Mouse (Mus musculus) heart, embryonic 11.5 days (tissue): ENCODE data around the gene Actn4. TPM values are rescaled to one million over a fixed set of nuclear protein-coding genes. Genes with fewer than 3 reads are reported as not detected.
"Not testable (repeated sequence)": the region's sequence is repeated elsewhere in the genome, so short reads cannot be mapped to it uniquely, and the experiment has no call there.

Experiments
- ATAC-seq: fragments of 200-750 bp; cut with Nextera tagmentation; replicated peaks from 2 replicates; pipeline ENCODE4 v1.8.0; 2017; ENCODE audit warnings: moderate library complexity; ENCODE audit not compliant: insufficient number of reproducible peaks, low FRiP score, low TSS enrichment
- H3K27ac ChIP-seq: fragments of 300-500 bp; sonication (generic); 2 replicates; pipeline ENCODE4 v1.5.1; 2014; ENCODE audit warnings: mild to moderate bottlenecking, low read depth, low read length
- H3K27me3 ChIP-seq: fragments of 300-500 bp; sonication (generic); 2 replicates; pipeline ENCODE4 v1.6.1; 2014; ENCODE audit warnings: mild to moderate bottlenecking, low read length, mixed read lengths; ENCODE audit not compliant: control insufficient read depth, insufficient read depth
- H3K36me3 ChIP-seq: fragments of 300-500 bp; sonication (generic); 2 replicates; pipeline ENCODE4 v1.6.1; 2014; ENCODE audit warnings: mild to moderate bottlenecking, low read length, moderate library complexity, mixed read lengths; ENCODE audit not compliant: control insufficient read depth, insufficient read depth
- H3K4me1 ChIP-seq: fragments of 300-500 bp; sonication (generic); 2 replicates; pipeline ENCODE4 v1.6.1; 2014; ENCODE audit warnings: low read length; ENCODE audit not compliant: control insufficient read depth, insufficient read depth
- H3K4me2 ChIP-seq: fragments of 300-500 bp; sonication (generic); 2 replicates; pipeline ENCODE4 v1.6.1; 2014; ENCODE audit warnings: mild to moderate bottlenecking, moderate library complexity
- H3K4me3 ChIP-seq: fragments of 300-500 bp; sonication (generic); 2 replicates; pipeline ENCODE4 v1.5.1; 2014; ENCODE audit warnings: low read depth, low read length
- H3K9ac ChIP-seq: fragments of 300-500 bp; sonication (generic); 2 replicates; pipeline ENCODE4 v1.6.1; 2014; ENCODE audit warnings: mild to moderate bottlenecking, low read depth, low read length, moderate library complexity
- H3K9me3 ChIP-seq: fragments of 300-500 bp; sonication (generic); replicated peaks from 2 replicates; pipeline ENCODE4 v1.6.1; 2016; ENCODE audit warnings: low read length; ENCODE audit not compliant: control insufficient read depth
- WGBS: fragments of 180-500 bp; shearing (Covaris S2); extraction: QIAGEN DNeasy Blood & Tissue Kit; methylation state at CpG from one replicate; pipeline ENCODE4 v1.1.7; 2014; ENCODE audit not compliant: insufficient replicate concordance; 5-methylcytosine and 5-hydroxymethylcytosine counted together
- polyA plus RNA-seq: library from polyadenylated mRNA; unstranded; fragments of >200 nt; fragmentation: Nextera tagmentation; extraction: Ambion mirVana; gene quantifications from 2 replicates; pipeline ENCODE4 v1.2.1, GENCODE M21; 2014

Actn4 gene
- polyA plus RNA-seq, 1 experiment from 2014 or later: 227 TPM

DNA sequence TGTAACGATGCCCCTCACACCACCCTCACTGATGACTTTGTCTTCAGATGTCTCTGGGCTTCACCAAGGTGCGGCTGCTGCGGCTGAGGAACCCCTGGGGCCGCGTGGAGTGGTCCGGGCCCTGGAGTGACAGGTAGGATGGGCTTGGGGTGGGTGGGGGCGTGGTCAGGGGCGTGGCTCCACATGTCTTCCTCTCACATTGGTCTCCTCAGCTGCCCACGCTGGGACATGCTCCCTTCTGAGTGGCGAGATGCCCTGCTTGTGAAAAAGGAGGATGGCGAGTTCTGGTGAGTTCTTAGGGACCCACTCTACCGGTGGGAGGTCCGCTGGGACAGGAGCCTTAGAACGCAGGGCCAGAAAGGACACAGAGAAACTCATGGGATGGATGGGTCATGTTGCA, 75.7 kb downstream of the Actn4 start:
- H3K4me3 ChIP-seq: no peak overlapping the region
- ATAC-seq: no peak
- H3K4me1 ChIP-seq: peaks cover 17% of the 10 kb centered on the region
- peaks cover 18% of the 10 kb centered on the region for H3K27me3 ChIP-seq
- no peak overlapping the region for H3K9ac ChIP-seq
- peaks cover 3% of the 10 kb centered on the region; the same call in 1 of the 2 replicates for H3K36me3 ChIP-seq
- WGBS: 15% methylated on average over 14 of the region's 14 CpGs
- no peaks in the 10 kb centered on the region for H3K9me3 ChIP-seq
- H3K27ac ChIP-seq: no peak overlapping the region
- H3K4me2 ChIP-seq: no peak overlapping the region

DNA sequence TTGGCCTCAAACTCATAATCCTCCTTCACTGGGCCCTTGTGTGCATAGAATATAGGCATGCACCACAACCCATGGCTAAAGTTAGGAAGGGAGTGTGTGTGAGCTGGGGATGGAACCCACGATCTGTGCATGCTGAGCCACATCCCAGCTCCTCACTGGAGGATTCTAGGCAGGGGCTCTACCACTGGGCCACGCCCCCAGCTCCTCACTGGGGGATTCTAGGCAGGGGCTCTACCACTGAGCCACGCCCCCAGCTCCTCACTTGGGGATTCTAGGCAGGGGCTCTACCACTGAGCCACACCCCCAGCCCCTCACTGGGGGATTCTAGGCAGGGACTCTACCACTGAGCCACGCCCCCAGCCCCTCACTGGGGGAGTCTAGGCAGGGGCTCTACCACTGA, 78.4 kb downstream of the Actn4 start:
- H3K4me1 ChIP-seq, ATAC-seq, H3K4me3 ChIP-seq, H3K27ac ChIP-seq, H3K9ac ChIP-seq, H3K36me3 ChIP-seq, H3K4me2 ChIP-seq, H3K9me3 ChIP-seq: not testable (repeated sequence)
- WGBS: 86% methylated on average over 3 of the region's 4 CpGs
- peaks cover 14% of the 10 kb centered on the region for H3K27me3 ChIP-seq

DNA sequence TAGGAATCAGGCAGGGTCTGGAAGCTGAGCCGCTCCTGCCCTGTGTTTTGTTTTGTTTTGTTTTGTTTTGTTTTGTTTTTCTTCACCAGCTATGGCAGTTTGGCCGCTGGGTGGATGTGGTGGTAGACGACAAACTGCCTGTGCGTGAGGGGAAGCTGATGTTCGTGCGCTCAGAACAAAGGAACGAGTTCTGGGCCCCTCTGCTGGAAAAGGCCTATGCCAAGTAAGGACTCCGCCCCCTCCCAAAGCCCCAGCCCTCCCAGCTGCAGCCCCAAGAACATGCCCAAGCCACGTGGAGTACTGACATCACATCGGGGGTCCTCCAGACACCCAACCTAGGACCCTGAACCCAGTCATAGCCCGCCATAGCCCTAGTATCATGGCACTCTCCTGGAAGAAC, 79.1 kb downstream of the Actn4 start:
- 74% methylated on average over 11 of the region's 11 CpGs for WGBS
- H3K4me2 ChIP-seq: no peak overlapping the region
- no peak overlapping the region for H3K9ac ChIP-seq

GRCm38 (mm10) chr7:28881199-28881598, 80.9 kb downstream of the Actn4 start, which contains the start of gene Capn12:
Capn12 (plus strand) TSS chr7:28881422.
- Histone ChIP-seq H3K9me3 (no peaks in the 10 kb centered on the region), H3K27me3 (no peaks in the 10 kb centered on the region), H3K4me3 (no peak within 1 kb of the TSS), H3K4me2 (no peak within 1 kb of the TSS), H3K9ac (0 out of 2 replicates have a peak within 1 kb of the TSS, but pooled peaks have one; percentile 3), H3K36me3 (no peaks in the 10 kb centered on the region), H3K27ac (no peak within 1 kb of the TSS), H3K4me1 (no peaks in the 10 kb centered on the region)
- WGBS: 42% methylated on average over 13 of the region's 13 CpGs
- no peak; the same call in 1 of the 2 replicates for ATAC-seq

More for the DNA sequence above, 79.1 kb downstream of the Actn4 start:
- no peaks in the 10 kb centered on the region for H3K9me3 ChIP-seq
- ATAC-seq: no peak
- no peak overlapping the region for H3K27ac ChIP-seq
- no peaks in the 10 kb centered on the region for H3K36me3 ChIP-seq
- H3K27me3 ChIP-seq: peaks cover 8% of the 10 kb centered on the region
- no peaks in the 10 kb centered on the region for H3K4me1 ChIP-seq
- H3K4me3 ChIP-seq: no peak overlapping the region

GRCm38 (mm10) chr7:28880554-28880953, 81.6 kb downstream of the Actn4 start:
- Histone ChIP-seq H3K9me3 (no peaks in the 10 kb centered on the region), H3K9ac (no peak overlapping the region), H3K27me3 (no peaks in the 10 kb centered on the region), H3K4me3 (no peak overlapping the region), H3K4me2 (no peak overlapping the region), H3K4me1 (0 out of 2 replicates have a peak, but pooled peaks cover 3% of the 10 kb centered on the region), H3K27ac (no peak overlapping the region), H3K36me3 (no peaks in the 10 kb centered on the region)
- 73% methylated on average over 10 of the region's 10 CpGs for WGBS
- no peak for ATAC-seq

DNA sequence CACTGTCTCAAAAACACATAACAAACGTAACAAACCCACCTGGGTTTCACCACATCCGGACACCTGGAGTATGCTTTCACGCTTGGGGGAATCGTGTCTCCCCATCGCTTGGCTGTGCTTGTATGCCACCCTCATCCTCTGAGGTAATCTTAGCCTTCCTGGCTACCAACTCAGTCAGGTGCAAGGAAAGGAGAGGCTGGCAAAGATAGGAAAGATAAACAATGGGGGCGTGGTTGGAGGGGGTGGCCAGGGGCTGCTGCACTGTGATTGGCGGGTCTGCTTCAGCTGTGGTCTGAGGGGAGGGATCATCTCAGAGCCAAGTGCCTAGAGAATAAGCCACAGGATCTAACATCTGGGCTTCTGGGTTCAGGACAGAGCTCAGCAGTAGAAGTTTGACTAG, 82.5 kb downstream of the Actn4 start:
- H3K4me3 ChIP-seq: no peak overlapping the region
- WGBS: 63% methylated on average over 7 of the region's 7 CpGs
- H3K27ac ChIP-seq: no peak overlapping the region

GRCm38 (mm10) chr7:28877856-28878255, 84.3 kb downstream of the Actn4 start:
- Histone ChIP-seq H3K4me3 (no peak overlapping the region), H3K36me3 (no peaks in the 10 kb centered on the region), H3K4me1 (0 out of 2 replicates have a peak, but pooled peaks cover 3% of the 10 kb centered on the region), H3K4me2 (no peak overlapping the region), H3K27me3 (peaks cover 3% of the 10 kb centered on the region; the same call in 1 of the 2 replicates), H3K9me3 (no peaks in the 10 kb centered on the region), H3K9ac (no peak overlapping the region), H3K27ac (peak overlapping the region; percentile 17; the same call in 1 of the 2 replicates)
- no peak for ATAC-seq
- WGBS: 82% methylated on average over 4 of the region's 4 CpGs

More for the DNA sequence above, 82.5 kb downstream of the Actn4 start:
- Histone ChIP-seq H3K4me2 (no peak overlapping the region), H3K9ac (no peak overlapping the region), H3K36me3 (no peaks in the 10 kb centered on the region), H3K9me3 (no peaks in the 10 kb centered on the region), H3K4me1 (0 out of 2 replicates have a peak, but pooled peaks cover 3% of the 10 kb centered on the region), H3K27me3 (no peaks in the 10 kb centered on the region)
- ATAC-seq: no peak

DNA sequence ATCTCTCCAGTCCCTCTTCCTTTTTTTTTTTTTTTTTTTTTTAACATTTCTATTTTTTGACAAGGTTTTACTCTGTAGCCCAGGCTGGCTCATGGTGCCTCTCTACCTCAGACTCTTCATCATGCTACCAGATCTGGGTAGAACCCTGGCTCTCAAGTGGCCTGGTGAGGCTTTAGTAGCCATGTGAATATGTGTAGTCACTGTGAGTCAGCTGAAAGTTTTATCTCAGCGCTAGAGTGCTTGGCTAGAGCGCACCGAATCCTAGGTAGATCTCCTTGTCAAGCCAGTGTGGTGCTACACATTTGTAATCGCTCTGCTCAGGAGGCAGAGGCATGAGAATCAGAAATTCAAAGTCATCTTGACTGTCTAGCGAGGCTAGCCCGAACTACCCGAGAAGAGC, 85.0 kb downstream of the Actn4 start:
- peak overlapping the region; percentile 17 for H3K27ac ChIP-seq
- H3K4me1 ChIP-seq: 0 out of 2 replicates have a peak, but pooled peaks cover 3% of the 10 kb centered on the region
- ATAC-seq: peak; percentile 79
- peaks cover 5% of the 10 kb centered on the region; the same call in 1 of the 2 replicates for H3K27me3 ChIP-seq
- H3K9ac ChIP-seq: no peak overlapping the region
- H3K9me3 ChIP-seq: no peaks in the 10 kb centered on the region
- H3K36me3 ChIP-seq: no peaks in the 10 kb centered on the region
- no peak overlapping the region for H3K4me2 ChIP-seq
- 69% methylated on average over 7 of the region's 7 CpGs for WGBS
- no peak overlapping the region for H3K4me3 ChIP-seq

- Histone ChIP-seq H3K9me3 (no peaks in the 10 kb centered on the region), H3K4me1 (0 out of 2 replicates have a peak, but pooled peaks cover 3% of the 10 kb centered on the region), H3K36me3 (no peaks in the 10 kb centered on the region), H3K4me2 (no peak overlapping the region), H3K4me3 (no peak overlapping the region), H3K9ac (no peak overlapping the region), H3K27me3 (peaks cover 5% of the 10 kb centered on the region; the same call in 1 of the 2 replicates), H3K27ac (no peak overlapping the region)
- 76% methylated on average over 4 of the region's 4 CpGs for WGBS
- no peak for ATAC-seq
These were observed 86.0 kb downstream of the Actn4 start for GRCm38 (mm10) chr7:28876099-28876498.
